Mouse (Mus musculus): Measurements from ENCODE around the gene Kcnma1.

DNA sequence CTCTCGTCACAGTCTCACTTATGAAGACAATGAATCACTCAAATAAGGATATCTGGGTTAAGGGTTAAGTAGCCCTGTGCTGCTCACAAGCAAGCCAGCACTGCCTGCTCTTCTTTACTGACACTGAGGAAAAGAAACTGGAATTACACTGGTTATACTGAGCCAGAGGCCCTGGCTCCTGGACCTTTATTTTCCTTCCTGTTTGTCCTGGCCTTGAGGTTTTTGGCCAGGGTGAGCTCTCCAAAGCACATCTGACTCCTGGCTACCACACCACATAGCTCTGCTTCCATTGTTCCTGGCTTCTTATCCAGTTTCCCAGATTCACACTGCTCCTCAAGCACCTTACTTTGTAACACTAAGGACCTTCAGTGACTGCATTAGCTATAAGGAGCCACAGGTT lies 242.5 kb downstream of the Kcnma1 start:
- TF ChIP-seq POLR2A (IDR thresholded peaks at IDR 0.05; ENCODE audit: control insufficient read depth, extremely low read depth, insufficient read depth, low read length, poor library complexity) (no peak), CTCF (IDR thresholded peaks at IDR 0.05; ENCODE audit: borderline replicate concordance, control insufficient read depth, extremely low read depth, insufficient read depth, low read length, poor library complexity) (no peak)
